Mouse (Mus musculus) intestine, postnatal 0 days (tissue): ENCODE results near the gene Gsk3b. TPM values are rescaled to one million over a fixed set of nuclear protein-coding genes. Genes with fewer than 3 reads are reported as not detected.

Source experiments
- ATAC-seq: fragments of 200-750 bp; cut with Nextera tagmentation; 2 replicates; pipeline ENCODE4 v1.8.0; 2017; ENCODE audit warnings: mild to moderate bottlenecking, moderate TSS enrichment, moderate library complexity
- H3K27ac ChIP-seq: fragments of 300-500 bp; sonication (generic); 2 replicates; pipeline ENCODE4 v1.5.1; 2014; ENCODE audit warnings: mild to moderate bottlenecking, low read depth, low read length, moderate library complexity
- H3K27me3 ChIP-seq: fragments of 300-500 bp; sonication (generic); replicated peaks from 2 replicates; pipeline ENCODE4 v1.6.1; 2014; ENCODE audit warnings: low read length, mixed read lengths; ENCODE audit not compliant: control insufficient read depth, insufficient read depth
- H3K36me3 ChIP-seq: fragments of 300-500 bp; sonication (generic); 2 replicates; pipeline ENCODE4 v1.6.1; 2014; ENCODE audit warnings: mild to moderate bottlenecking, moderate library complexity; ENCODE audit not compliant: control insufficient read depth, insufficient read depth
- H3K4me1 ChIP-seq: fragments of 300-500 bp; sonication (generic); replicated peaks from 2 replicates; pipeline ENCODE4 v1.6.1; 2014; ENCODE audit warnings: antibody characterized with exemption, low read length, mixed read lengths; ENCODE audit not compliant: control insufficient read depth, insufficient read depth
- H3K4me2 ChIP-seq: fragments of 300-500 bp; sonication (generic); replicated peaks from 2 replicates; pipeline ENCODE4 v1.6.1; 2014; ENCODE audit warnings: low read depth, mild to moderate bottlenecking, moderate library complexity
- H3K4me3 ChIP-seq: fragments of 300-500 bp; sonication (generic); 2 replicates; pipeline ENCODE4 v1.5.1; 2014; ENCODE audit warnings: low read depth, low read length
- H3K9ac ChIP-seq: fragments of 300-500 bp; sonication (generic); 2 replicates; pipeline ENCODE4 v1.6.1; 2014; ENCODE audit warnings: mild to moderate bottlenecking, low read depth, low read length
- H3K9me3 ChIP-seq: fragments of 300-500 bp; sonication (generic); 2 replicates; pipeline ENCODE4 v1.6.1; 2016; ENCODE audit warnings: mixed run types; ENCODE audit not compliant: control insufficient read depth
- CTCF ChIP-seq: sonication (generic); IDR thresholded peaks from 2 replicates; pipeline ENCODE4 v1.5.1; 2016; ENCODE audit warnings: low read depth, mild to moderate bottlenecking, control low read depth, antibody characterized with exemption, moderate library complexity
- WGBS: fragments of 180-500 bp; shearing (Covaris S2); extraction: QIAGEN DNeasy Blood & Tissue Kit; methylation state at CpG from one replicate; pipeline ENCODE4 v1.1.7; 2014; 5-methylcytosine and 5-hydroxymethylcytosine counted together
- polyA plus RNA-seq: library from polyadenylated mRNA; unstranded; fragments of >200 nt; fragmentation: Nextera tagmentation; extraction: Ambion mirVana; gene quantifications from 2 replicates; pipeline ENCODE4 v1.2.1, GENCODE M21; 2015

Gsk3b gene
- polyA plus RNA-seq, 1 experiment from 2014 or later, result 27.0 TPM

GRCm38 (mm10) chr16:38236936-38237585 lies 148.3 kb downstream of the Gsk3b start:
- no peak for TF ChIP-seq CTCF
- H3K27ac ChIP-seq, result no peak overlapping the region
- no peak overlapping the region for H3K4me3 ChIP-seq
- H3K36me3 ChIP-seq, result peaks cover 23% of the 10 kb centered on the region
- H3K27me3 ChIP-seq, result no peaks in the 10 kb centered on the region
- 62% methylated on average over 4 of the region's 4 CpGs for WGBS
- no peaks in the 10 kb centered on the region for H3K9me3 ChIP-seq
- H3K9ac ChIP-seq, result no peak overlapping the region
- no peak for ATAC-seq
- no peaks in the 10 kb centered on the region for H3K4me1 ChIP-seq
- no peak overlapping the region for H3K4me2 ChIP-seq

GRCm38 (mm10) chr16:38239729-38240128 lies 150.9 kb downstream of the Gsk3b start:
- Histone ChIP-seq H3K4me1 (no peaks in the 10 kb centered on the region), H3K4me3 (no peak overlapping the region), H3K9me3 (no peaks in the 10 kb centered on the region), H3K9ac (no peak overlapping the region), H3K4me2 (no peak overlapping the region), H3K36me3 (peaks cover 34% of the 10 kb centered on the region), H3K27me3 (no peaks in the 10 kb centered on the region), H3K27ac (peak overlapping the region; percentile 35; the same call in 1 of the 2 replicates)
- TF ChIP-seq CTCF, result peak; percentile 85
- ATAC-seq, result 0 out of 2 replicates have a peak, but pooled peaks have one; percentile 44
- 47% methylated on average over 5 of the region's 5 CpGs for WGBS

- no peak overlapping the region for H3K4me3 ChIP-seq
- H3K9me3 ChIP-seq, result no peaks in the 10 kb centered on the region
- H3K27ac ChIP-seq, result peak overlapping the region; percentile 35; the same call in 1 of the 2 replicates
- WGBS, result 97% methylated on average over 10 of the region's 10 CpGs
- TF ChIP-seq CTCF, result no peak
- H3K36me3 ChIP-seq, result peaks cover 34% of the 10 kb centered on the region
- no peak overlapping the region for H3K4me2 ChIP-seq
- no peaks in the 10 kb centered on the region for H3K4me1 ChIP-seq
- H3K27me3 ChIP-seq, result no peaks in the 10 kb centered on the region
- ATAC-seq, result 0 out of 2 replicates have a peak, but pooled peaks have one; percentile 9
- no peak overlapping the region for H3K9ac ChIP-seq
Measured at GRCm38 (mm10) chr16:38240167-38240566, 151.4 kb downstream of the Gsk3b start.

- H3K4me1 ChIP-seq, result no peaks in the 10 kb centered on the region
- 90% methylated on average over 6 of the region's 6 CpGs for WGBS
- peaks cover 29% of the 10 kb centered on the region for H3K36me3 ChIP-seq
- H3K9me3 ChIP-seq, result no peaks in the 10 kb centered on the region
- H3K4me3 ChIP-seq, result no peak overlapping the region
- no peak overlapping the region for H3K9ac ChIP-seq
- no peak for TF ChIP-seq CTCF
- ATAC-seq, result no peak
- H3K4me2 ChIP-seq, result no peak overlapping the region
- no peak overlapping the region for H3K27ac ChIP-seq
- H3K27me3 ChIP-seq, result no peaks in the 10 kb centered on the region
Measured at GRCm38 (mm10) chr16:38244111-38244510, 155.3 kb downstream of the Gsk3b start.

- Histone ChIP-seq H3K36me3 (peaks cover 28% of the 10 kb centered on the region), H3K4me3 (no peak overlapping the region), H3K4me2 (no peak overlapping the region), H3K27me3 (no peaks in the 10 kb centered on the region), H3K4me1 (no peaks in the 10 kb centered on the region), H3K9me3 (no peaks in the 10 kb centered on the region), H3K9ac (no peak overlapping the region), H3K27ac (no peak overlapping the region)
- 73% methylated on average over 2 of the region's 2 CpGs for WGBS
- ATAC-seq, result no peak
- no peak for TF ChIP-seq CTCF
Measured at GRCm38 (mm10) chr16:38245379-38245778, 156.6 kb downstream of the Gsk3b start.

GRCm38 (mm10) chr16:38245849-38246585 lies 157.2 kb downstream of the Gsk3b start:
- peak; percentile 17; the same call in 1 of the 2 replicates for ATAC-seq
- WGBS, result 72% methylated on average over 5 of the region's 5 CpGs
- Histone ChIP-seq H3K4me1 (no peaks in the 10 kb centered on the region), H3K4me2 (no peak overlapping the region), H3K9ac (no peak overlapping the region), H3K4me3 (no peak overlapping the region), H3K27me3 (no peaks in the 10 kb centered on the region), H3K36me3 (peaks cover 25% of the 10 kb centered on the region), H3K27ac (no peak overlapping the region), H3K9me3 (no peaks in the 10 kb centered on the region)
- TF ChIP-seq CTCF, result no peak
